Mouse (Mus musculus) heart, embryonic 14.5 days (tissue): ENCODE results near the gene Gab2. TPM values are rescaled to one million over a fixed set of nuclear protein-coding genes. Genes with fewer than 3 reads are reported as not detected.

Source experiments
- ATAC-seq: fragments of 200-750 bp; cut with Nextera tagmentation; 2 replicates; pipeline ENCODE4 v1.8.0; 2017; ENCODE audit warnings: low read depth, moderate TSS enrichment; ENCODE audit not compliant: insufficient number of reproducible peaks, insufficient read depth, low FRiP score
- H3K27ac ChIP-seq, 2 experiments: fragments of 200-500 bp in 1 of 2; fragments of 300-500 bp in 1 of 2; sonication (generic) in 1 of 2; replicated peaks in 1 of 2; 2 replicates each; pipeline ENCODE4 v1.5.1; 2012 to 2014; ENCODE audit warnings: low read depth in 2 of 2, low read length in 2 of 2, control low read depth in 1 of 2, mild to moderate bottlenecking in 1 of 2, mixed read lengths in 1 of 2; ENCODE audit not compliant: control insufficient read depth in 1 of 2, insufficient read depth in 1 of 2
- H3K27me3 ChIP-seq: fragments of 300-500 bp; sonication (generic); 2 replicates; pipeline ENCODE4 v1.6.1; 2014; ENCODE audit warnings: mild to moderate bottlenecking, low read length, control low read depth; ENCODE audit not compliant: control insufficient read depth, insufficient read depth
- H3K36me3 ChIP-seq: fragments of 300-500 bp; sonication (generic); 2 replicates; pipeline ENCODE4 v1.6.1; 2014; ENCODE audit warnings: mild to moderate bottlenecking, control low read depth, low read length, mixed read lengths; ENCODE audit not compliant: control insufficient read depth, insufficient read depth
- H3K4me1 ChIP-seq, 2 experiments: fragments of 200-500 bp in 1 of 2; fragments of 300-500 bp in 1 of 2; sonication (generic) in 1 of 2; 2 replicates each; pipeline ENCODE4 v1.6.1; 2012 to 2014; ENCODE audit warnings: low read length in 2 of 2, control low read depth in 1 of 2, mixed read lengths in 1 of 2; ENCODE audit not compliant: control insufficient read depth in 2 of 2, insufficient read depth in 2 of 2
- H3K4me2 ChIP-seq: fragments of 300-500 bp; sonication (generic); 2 replicates; pipeline ENCODE4 v1.6.1; 2014; ENCODE audit warnings: mild to moderate bottlenecking, low read length
- H3K4me3 ChIP-seq, 2 experiments: fragments of 200-500 bp in 1 of 2; fragments of 300-500 bp in 1 of 2; sonication (generic) in 1 of 2; 2 replicates each; pipeline ENCODE4 v1.5.1; 2012 to 2014; ENCODE audit warnings: low read length in 2 of 2, mild to moderate bottlenecking in 2 of 2, control low read depth in 1 of 2, low read depth in 1 of 2, moderate library complexity in 1 of 2; ENCODE audit not compliant: control insufficient read depth in 1 of 2, insufficient read depth in 1 of 2
- H3K9ac ChIP-seq: fragments of 300-500 bp; sonication (generic); 2 replicates; pipeline ENCODE4 v1.6.1; 2014; ENCODE audit warnings: mild to moderate bottlenecking, low read length
- H3K9me3 ChIP-seq: fragments of 300-500 bp; sonication (generic); 2 replicates; pipeline ENCODE4 v1.6.1; 2016; ENCODE audit warnings: low read length, control low read depth; ENCODE audit not compliant: control insufficient read depth
- WGBS: fragments of 180-500 bp; shearing (Covaris S2); extraction: QIAGEN DNeasy Blood & Tissue Kit; methylation state at CpG from one replicate; pipeline ENCODE4 v1.1.7; 2014; 5-methylcytosine and 5-hydroxymethylcytosine counted together
- polyA plus RNA-seq: library from polyadenylated mRNA; unstranded; fragments of >200 nt; fragmentation: Nextera tagmentation; extraction: Ambion mirVana; gene quantifications from 2 replicates; pipeline ENCODE4 v1.2.1, GENCODE M21; 2014

Gene Gab2
- polyA plus RNA-seq, 1 experiment from 2014 or later, result 8.8 TPM

DNA sequence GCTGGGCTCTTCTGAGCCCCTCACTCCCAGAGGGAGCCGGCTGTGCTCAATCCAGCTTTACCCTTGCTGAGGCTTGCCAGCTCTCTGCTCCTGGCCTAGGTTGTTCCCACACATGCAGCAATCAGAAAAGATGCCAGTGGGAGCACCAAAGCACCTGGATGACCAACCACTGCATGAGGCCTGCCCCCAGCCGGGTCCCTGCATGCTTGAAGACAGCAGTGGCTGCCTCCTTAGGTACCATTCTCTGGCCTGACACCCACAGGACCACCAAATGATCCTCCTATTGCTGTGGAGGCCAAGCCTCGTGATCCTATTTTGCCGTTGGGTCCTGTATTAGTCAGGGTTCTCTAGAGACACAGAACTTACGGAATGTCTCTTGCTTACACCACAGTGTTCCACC, 269.5 kb downstream of the Gab2 start:
- Histone ChIP-seq H3K27me3 (no peaks in the 10 kb centered on the region), H3K4me1 (peaks cover 8 to 15% of the 10 kb centered on the region in 2 experiments; a peak in 3 of 4 replicates), H3K9me3 (no peaks in the 10 kb centered on the region), H3K9ac (no peak overlapping the region), H3K4me3 (no peak overlapping the region), H3K36me3 (peaks cover 10% of the 10 kb centered on the region; the same call in 1 of the 2 replicates), H3K27ac (no peak overlapping the region), H3K4me2 (no peak overlapping the region)
- WGBS, result 80% methylated on average over 5 of the region's 5 CpGs
- no peak for ATAC-seq

DNA sequence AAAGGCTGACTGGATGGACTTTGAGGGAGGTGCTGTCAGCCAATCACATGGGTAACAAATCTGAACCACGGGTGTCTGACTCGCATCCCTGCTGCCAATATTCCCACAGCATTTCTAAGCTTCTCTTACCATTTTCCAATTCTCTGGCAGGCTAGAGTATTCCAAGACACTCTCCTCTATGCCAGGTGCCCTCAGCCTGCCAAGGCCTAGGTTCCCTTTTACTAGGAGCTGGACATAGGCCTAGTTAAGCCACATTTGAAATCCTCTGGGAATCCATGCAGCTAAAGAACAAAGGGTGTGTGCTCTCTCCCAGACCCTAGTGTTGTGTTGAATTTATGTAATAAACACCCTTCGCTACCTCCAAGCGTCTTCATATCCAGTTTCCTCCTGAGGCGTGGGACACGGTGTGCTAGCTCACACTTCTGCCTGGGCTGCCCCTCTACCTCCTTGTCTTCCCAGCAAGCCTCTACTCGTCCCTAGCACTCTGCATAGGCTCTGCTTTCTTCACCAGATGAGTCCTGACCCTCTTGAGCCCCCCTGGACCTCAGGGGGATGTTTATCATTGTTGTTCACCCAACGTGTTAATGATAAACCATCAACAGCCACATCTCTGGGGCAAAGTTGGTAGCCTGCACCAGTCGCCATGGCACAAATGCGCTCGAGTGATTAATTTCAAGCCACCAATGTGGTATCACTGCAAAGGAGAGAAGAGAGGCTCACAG, 270.6 kb downstream of the Gab2 start:
- ATAC-seq, result no peak
- Histone ChIP-seq H3K27me3 (no peaks in the 10 kb centered on the region), H3K9ac (no peak overlapping the region), H3K36me3 (peaks cover 10% of the 10 kb centered on the region; the same call in 1 of the 2 replicates), H3K4me2 (no peak overlapping the region), H3K27ac (no peak overlapping the region), H3K9me3 (no peaks in the 10 kb centered on the region), H3K4me1 (peaks cover 10 to 15% of the 10 kb centered on the region in 2 experiments; a peak in 3 of 4 replicates), H3K4me3 (no peak overlapping the region)
- WGBS, result 86% methylated on average over 11 of the region's 11 CpGs

DNA sequence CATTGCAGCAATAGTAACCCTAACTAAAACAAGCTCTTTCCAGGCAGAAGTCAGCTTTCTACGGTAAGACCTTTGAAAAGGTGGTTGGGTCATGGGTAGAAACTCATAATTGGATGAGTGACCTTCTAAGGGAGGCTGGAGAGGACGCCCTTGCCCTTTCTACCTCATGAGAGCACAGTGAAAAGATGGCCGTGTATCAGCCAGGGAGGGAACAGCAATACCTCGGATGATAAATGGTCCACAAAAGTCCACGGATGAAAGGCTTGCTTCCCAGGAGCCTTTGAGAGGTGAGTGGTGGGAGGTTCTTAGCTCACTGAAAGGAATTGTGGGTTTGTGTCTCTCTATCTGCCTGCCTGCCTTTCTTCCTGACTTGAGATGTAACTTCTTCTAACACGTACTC, 272.0 kb downstream of the Gab2 start:
- 0 out of 2 replicates have a peak, but pooled peaks cover 3% of the 10 kb centered on the region for H3K36me3 ChIP-seq
- no peaks in the 10 kb centered on the region for H3K9me3 ChIP-seq
- no peak overlapping the region for H3K4me3 ChIP-seq
- WGBS, result 93% methylated on average over 6 of the region's 6 CpGs
- no peak overlapping the region for H3K4me2 ChIP-seq
- H3K27me3 ChIP-seq, result no peaks in the 10 kb centered on the region
- H3K27ac ChIP-seq, result no peak overlapping the region
- H3K4me1 ChIP-seq, result peaks cover 10 to 15% of the 10 kb centered on the region in 2 experiments; a peak in 3 of 4 replicates
- H3K9ac ChIP-seq, result no peak overlapping the region
- no peak for ATAC-seq

DNA sequence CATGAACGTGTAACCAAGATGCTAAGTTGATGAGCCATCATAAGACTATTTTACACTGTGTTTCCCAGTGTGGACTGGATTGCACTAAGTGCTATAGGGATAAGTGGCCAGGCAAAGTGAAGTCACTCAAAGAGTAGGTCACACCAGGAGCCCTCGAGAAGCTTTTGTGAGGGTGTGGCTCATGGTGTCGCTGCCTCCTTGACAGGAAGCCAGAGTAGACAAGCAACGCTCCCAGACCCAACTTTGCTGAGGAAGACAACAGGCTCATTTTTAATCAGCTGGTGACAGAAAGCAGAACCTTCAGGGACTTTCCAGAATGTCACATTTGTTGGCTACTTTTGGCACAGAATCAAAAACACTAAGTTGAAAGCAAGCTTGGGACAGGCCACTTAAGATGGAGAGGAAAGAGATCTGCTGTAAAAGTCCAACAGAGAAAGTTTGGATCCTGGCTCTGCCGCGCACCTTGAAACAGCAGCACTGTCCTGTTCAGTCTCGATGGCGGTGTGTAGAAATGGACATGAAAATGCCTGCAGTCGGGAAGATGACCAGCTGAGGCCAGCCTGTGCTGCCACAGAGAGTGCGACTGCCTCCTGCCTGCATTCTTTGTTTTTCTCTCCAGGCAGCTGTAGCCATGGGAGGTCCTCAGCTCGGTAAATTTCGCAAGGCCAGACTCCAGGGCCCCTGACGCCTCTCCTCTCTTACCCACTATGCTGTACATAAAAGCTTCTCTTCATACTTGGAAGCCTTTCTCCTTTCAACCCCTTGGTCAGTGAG, 273.9 kb downstream of the Gab2 start:
- H3K27ac ChIP-seq, result peak overlapping the region; percentile 8 to 57
- WGBS, result 16% methylated on average over 13 of the region's 13 CpGs
- H3K4me3 ChIP-seq, result no peak overlapping the region
- H3K4me1 ChIP-seq, result peaks cover 10 to 15% of the 10 kb centered on the region in 2 experiments; a peak in 3 of 4 replicates
- no peaks in the 10 kb centered on the region for H3K27me3 ChIP-seq
- H3K9ac ChIP-seq, result peak overlapping the region; percentile 34; the same call in 1 of the 2 replicates
- H3K4me2 ChIP-seq, result peak overlapping the region; percentile 49
- ATAC-seq, result 0 out of 2 replicates have a peak, but pooled peaks have one; percentile 19
- no peaks in the 10 kb centered on the region for H3K9me3 ChIP-seq
- H3K36me3 ChIP-seq, result no peaks in the 10 kb centered on the region

DNA sequence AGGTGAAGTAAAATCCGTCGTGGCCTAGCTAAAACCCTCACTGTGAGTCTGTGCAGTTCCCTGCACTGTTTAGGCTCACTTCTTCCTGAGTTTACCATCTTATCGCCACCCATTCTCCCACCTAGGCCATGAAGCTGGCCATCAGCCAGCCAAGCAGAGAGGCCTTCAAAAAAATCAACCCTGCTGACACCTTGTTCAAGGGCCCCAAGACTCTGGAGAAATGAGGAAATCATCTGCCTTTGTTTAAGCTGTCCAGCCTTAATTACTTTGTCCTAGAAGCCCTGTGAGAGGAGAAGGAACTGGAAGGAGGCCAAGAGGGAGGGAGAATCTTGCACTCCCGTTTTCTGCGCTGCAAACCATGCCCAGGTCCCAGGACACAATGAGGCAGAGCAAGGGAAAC, 274.9 kb downstream of the Gab2 start:
- H3K27me3 ChIP-seq, result no peaks in the 10 kb centered on the region
- WGBS, result 67% methylated on average over 5 of the region's 5 CpGs
- no peak for ATAC-seq
- H3K9ac ChIP-seq, result no peak overlapping the region
- H3K4me3 ChIP-seq, result no peak overlapping the region
- no peak overlapping the region for H3K27ac ChIP-seq
- H3K4me2 ChIP-seq, result no peak overlapping the region
- H3K4me1 ChIP-seq, result peaks cover 10 to 15% of the 10 kb centered on the region in 2 experiments; a peak in 3 of 4 replicates
- no peaks in the 10 kb centered on the region for H3K9me3 ChIP-seq
- no peaks in the 10 kb centered on the region for H3K36me3 ChIP-seq

DNA sequence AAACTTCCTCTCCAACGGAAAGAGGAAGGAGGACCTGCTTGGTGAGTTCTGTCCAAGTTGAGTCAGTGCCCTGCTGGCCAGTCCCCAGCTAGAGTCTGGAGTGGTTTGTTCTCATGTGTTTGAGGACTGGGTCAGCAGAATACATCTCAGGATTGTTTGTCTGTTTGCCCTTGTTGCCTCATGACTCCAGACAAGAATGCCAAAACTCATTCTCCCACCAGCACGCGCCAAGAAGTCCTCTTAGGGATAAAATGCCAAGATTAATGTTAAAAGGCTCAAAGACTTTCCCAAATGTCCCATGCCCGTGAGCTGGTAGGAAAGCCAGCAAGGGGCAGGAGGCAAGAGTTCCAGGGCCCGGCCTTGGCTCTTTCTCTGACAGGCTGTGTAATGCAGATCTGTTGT, 275.5 kb downstream of the Gab2 start:
- H3K9ac ChIP-seq, result no peak overlapping the region
- no peak for ATAC-seq
- peaks cover 10 to 15% of the 10 kb centered on the region in 2 experiments; a peak in 3 of 4 replicates for H3K4me1 ChIP-seq
- H3K4me3 ChIP-seq, result no peak overlapping the region
- WGBS, result 78% methylated on average over 5 of the region's 5 CpGs
- no peaks in the 10 kb centered on the region for H3K9me3 ChIP-seq
- no peaks in the 10 kb centered on the region for H3K27me3 ChIP-seq
- no peak overlapping the region for H3K27ac ChIP-seq
- H3K4me2 ChIP-seq, result no peak overlapping the region
- H3K36me3 ChIP-seq, result no peaks in the 10 kb centered on the region

DNA sequence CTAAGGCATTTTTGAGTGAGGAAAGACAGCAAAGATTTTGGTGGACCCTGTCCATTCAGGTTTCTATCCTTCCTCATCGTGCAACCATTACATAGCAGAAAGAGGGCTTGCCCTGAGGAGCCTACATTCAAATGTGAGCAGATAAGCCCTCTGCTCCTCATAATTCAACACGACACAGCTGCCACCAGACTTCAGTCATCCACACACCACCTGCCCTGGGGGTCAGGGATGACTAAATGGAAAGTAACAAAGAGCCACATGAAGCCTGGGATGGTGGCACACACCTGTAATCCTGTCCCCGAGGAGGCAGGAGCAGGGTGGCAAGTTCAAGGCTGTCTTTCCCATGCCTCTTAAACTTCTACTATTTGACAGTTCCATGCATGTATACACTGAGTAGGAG, 276.5 kb downstream of the Gab2 start:
- ATAC-seq, result no peak
- H3K27ac ChIP-seq, result no peak overlapping the region
- 71% methylated on average over 3 of the region's 3 CpGs for WGBS
- H3K27me3 ChIP-seq, result no peaks in the 10 kb centered on the region
- no peaks in the 10 kb centered on the region for H3K9me3 ChIP-seq
- H3K4me1 ChIP-seq, result peaks cover 10 to 15% of the 10 kb centered on the region in 2 experiments; a peak in 3 of 4 replicates
- no peak overlapping the region for H3K4me2 ChIP-seq
- no peaks in the 10 kb centered on the region for H3K36me3 ChIP-seq
- no peak overlapping the region for H3K4me3 ChIP-seq
- no peak overlapping the region for H3K9ac ChIP-seq
